Mouse (Mus musculus) CH12.LX (cell line): ENCODE results near the gene Tmtc1. TPM values are rescaled to one million over a fixed set of nuclear protein-coding genes. Genes with fewer than 3 reads are reported as not detected.

Experiments used
- DNase-seq: peaks from one replicate; pipeline ENCODE4 v3.0.0-alpha.2; 2013; ENCODE audit errors: extremely low read depth
- H3K27ac ChIP-seq: 2 replicates; pipeline ENCODE4 v1.5.1; 2012; ENCODE audit warnings: low read depth, mild to moderate bottlenecking, control low read depth, moderate library complexity; ENCODE audit not compliant: insufficient read depth
- H3K27me3 ChIP-seq: replicated peaks from 2 replicates; pipeline ENCODE3; 2012; ENCODE audit warnings: inconsistent platforms
- H3K36me3 ChIP-seq, 2 experiments: replicated peaks in 1 of 2; 2 replicates each; pipeline versions ENCODE3 to v1.6.1; 2012; ENCODE audit warnings: inconsistent platforms in 1 of 2, low read length in 1 of 2, mild to moderate bottlenecking in 1 of 2, mixed read lengths in 1 of 2, moderate library complexity in 1 of 2; ENCODE audit not compliant: control insufficient read depth in 1 of 2, insufficient read depth in 1 of 2
- H3K4me1 ChIP-seq, 2 experiments: 2 replicates each; pipeline ENCODE4 v1.6.1; 2012; ENCODE audit warnings: inconsistent platforms in 1 of 2, moderate library complexity in 1 of 2; ENCODE audit not compliant: insufficient read depth in 2 of 2, control insufficient read depth in 1 of 2
- H3K4me2 ChIP-seq: 2 replicates; pipeline ENCODE4 v1.6.1; 2012; ENCODE audit warnings: low read depth, mild to moderate bottlenecking, control low read depth; ENCODE audit not compliant: poor library complexity, insufficient read depth, severe bottlenecking
- H3K4me3 ChIP-seq, 3 experiments: fragments of 150-350 bp in 1 of 3; sonication (generic) in 1 of 3; replicated peaks in 1 of 3; 2 replicates each; pipeline versions ENCODE3 to v1.5.1; 2011 to 2012; ENCODE audit warnings: low read depth in 2 of 3, low read length in 2 of 3, mild to moderate bottlenecking in 2 of 3, moderate library complexity in 2 of 3, control low read depth in 1 of 3, improper control_type of control experiment in 1 of 3, inconsistent platforms in 1 of 3, mixed read lengths in 1 of 3; ENCODE audit not compliant: poor library complexity in 1 of 3
- H3K79me2 ChIP-seq: replicated peaks from 2 replicates; pipeline ENCODE4 v1.6.1; 2012; ENCODE audit warnings: mild to moderate bottlenecking, moderate library complexity; ENCODE audit not compliant: control insufficient read depth, poor library complexity, insufficient read depth, severe bottlenecking; ENCODE audit errors: extremely low read depth
- H3K9ac ChIP-seq: 2 replicates; pipeline ENCODE4 v1.6.1; 2012; ENCODE audit warnings: low read depth, mild to moderate bottlenecking, control low read depth, moderate library complexity; ENCODE audit not compliant: insufficient read depth
- H3K9me3 ChIP-seq: replicated peaks from 2 replicates; pipeline ENCODE3; 2012; ENCODE audit warnings: low read length, inconsistent platforms, mixed read lengths
- CHD2 ChIP-seq: IDR thresholded peaks from 2 replicates; pipeline ENCODE4 v1.6.1; 2011; ENCODE audit warnings: low read length, improper control_type of control experiment
- CTCF ChIP-seq, 2 experiments: IDR thresholded peaks in 1 of 2; conservative IDR thresholded peaks in 1 of 2; 2 replicates each; pipeline ENCODE4 v1.5.1; 2011 to 2012; ENCODE audit warnings: low read depth in 2 of 2, low read length in 2 of 2, improper control_type of control experiment in 1 of 2, inconsistent platforms in 1 of 2, mild to moderate bottlenecking in 1 of 2, moderate library complexity in 1 of 2
- E2F4 ChIP-seq: IDR thresholded peaks from 2 replicates; pipeline ENCODE4 v1.6.1; 2011; ENCODE audit warnings: low read depth, low read length, improper control_type of control experiment; ENCODE audit not compliant: insufficient replicate concordance
- EP300 ChIP-seq: IDR thresholded peaks from 2 replicates; pipeline ENCODE4 v1.6.1; 2011; ENCODE audit warnings: low read length, improper control_type of control experiment
- GABPA ChIP-seq: IDR thresholded peaks from 2 replicates; pipeline ENCODE4 v1.6.1; 2012; ENCODE audit warnings: low read depth, low read length, improper control_type of control experiment, inconsistent platforms; ENCODE audit not compliant: insufficient replicate concordance
- JUN ChIP-seq: IDR thresholded peaks from 2 replicates; pipeline ENCODE4 v1.6.1; 2011; ENCODE audit warnings: low read depth, mild to moderate bottlenecking, low read length, improper control_type of control experiment, moderate library complexity; ENCODE audit not compliant: insufficient read depth
- JUND ChIP-seq: conservative IDR thresholded peaks from 2 replicates; pipeline ENCODE4 v1.6.1; 2011; ENCODE audit warnings: low read depth, low read length, improper control_type of control experiment
- KAT2A ChIP-seq: IDR thresholded peaks from 2 replicates; pipeline ENCODE4 v1.6.1; 2012; ENCODE audit warnings: low read length, improper control_type of control experiment, inconsistent platforms; ENCODE audit not compliant: insufficient replicate concordance
- MAX ChIP-seq: IDR thresholded peaks from 2 replicates; pipeline ENCODE4 v1.6.1; 2011; ENCODE audit warnings: low read length, improper control_type of control experiment
- MXI1 ChIP-seq: IDR thresholded peaks from 2 replicates; pipeline ENCODE4 v1.6.1; 2011; ENCODE audit warnings: mild to moderate bottlenecking, low read depth, low read length, improper control_type of control experiment
- NELFE ChIP-seq: IDR thresholded peaks from 2 replicates; pipeline ENCODE4 v1.6.1; 2011; ENCODE audit warnings: low read depth, low read length, improper control_type of control experiment
- NRF1 ChIP-seq: IDR thresholded peaks from 2 replicates; pipeline ENCODE4 v1.6.1; 2014; ENCODE audit warnings: low read depth, mild to moderate bottlenecking, inconsistent platforms, low read length, improper control_type of control experiment, moderate library complexity
- RAD21 ChIP-seq: IDR thresholded peaks from 2 replicates; pipeline ENCODE4 v1.6.1; 2011; ENCODE audit warnings: low read depth, mild to moderate bottlenecking, low read length, improper control_type of control experiment, moderate library complexity
- RCOR1 ChIP-seq: conservative IDR thresholded peaks from 2 replicates; pipeline ENCODE4 v1.6.1; 2012; ENCODE audit warnings: low read depth, mild to moderate bottlenecking, inconsistent platforms, low read length, improper control_type of control experiment
- SMC3 ChIP-seq: IDR thresholded peaks from 2 replicates; pipeline ENCODE4 v1.6.1; 2011; ENCODE audit warnings: low read depth, low read length, improper control_type of control experiment
- ZC3H11A ChIP-seq: IDR thresholded peaks from 2 replicates; pipeline ENCODE4 v1.6.1; 2012; ENCODE audit warnings: low read depth, mild to moderate bottlenecking, inconsistent platforms, low read length, improper control_type of control experiment
- ZKSCAN1 ChIP-seq: IDR thresholded peaks from 2 replicates; pipeline ENCODE4 v1.6.1; 2012; ENCODE audit warnings: low read depth, inconsistent platforms, low read length, improper control_type of control experiment, borderline replicate concordance
- dilution Hi-C: fragments of 300-500 bp; cut with MboI; formaldehyde crosslinking; loops from 2 replicates; pipeline ENCODE4 v1.14.3; 2020; ENCODE audit warnings: low sequenced_read_pairs; ENCODE audit not compliant: extremely low pct_unique_long_range_greater_than_20kb, extremely low pct_ligation_motif_present
- in situ Hi-C: fragments of 300-500 bp; cut with MboI; formaldehyde crosslinking; loops from 3 replicates; pipeline ENCODE4 v1.14.3; 2019; ENCODE audit warnings: low sequenced_read_pairs, low pct_ligation_motif_present, low pct_unique_long_range_greater_than_20kb, mixed read lengths
- polyA plus RNA-seq: library from polyadenylated mRNA; unstranded; fragments of >175 nt; gene quantifications from 2 replicates; pipeline ENCODE4 v1.2.1, GENCODE M21; 2012; ENCODE audit warnings: low read depth; ENCODE audit not compliant: insufficient read length
- total RNA-seq, 2 experiments: library from RNA; depleted of rRNA; stranded (reverse); fragments of 300-350 nt in 1 of 2; fragments of >200 nt in 1 of 2; gene quantifications; 2 replicates each; pipeline ENCODE4 v1.2.3; 2012 to 2014

Gene Tmtc1
- total and polyA plus RNA-seq, 3 experiments: 0.03 to 0.13 (median 0.04) TPM

- in situ Hi-C loops: no loop called here
- dilution Hi-C loops: no loop called here
- no peak overlapping the region for H3K4me3 ChIP-seq
Measured at GRCm38 (mm10) chr6:148242304-148242703, 201.9 kb downstream of the Tmtc1 start.

GRCm38 (mm10) chr6:148241685-148242084 lies 202.5 kb downstream of the Tmtc1 start:
- H3K27ac ChIP-seq: no peak overlapping the region
- no peak for TF ChIP-seq E2F4
- TF ChIP-seq ZC3H11A: no peak
- TF ChIP-seq CTCF (conservative IDR thresholded peaks at IDR 0.05 in 1 of 2, IDR thresholded peaks at IDR 0.05 in 1 of 2; ENCODE audit: low read depth in 2 of 2, low read length in 2 of 2): no peak
- TF ChIP-seq, all 38 proteins: peak for 0
- Histone ChIP-seq H3K4me3 (no peak overlapping the region), H3K9me3 (no peaks in the 10 kb centered on the region), H3K4me2 (no peak overlapping the region), H3K27me3 (no peaks in the 10 kb centered on the region), H3K4me1 (peaks cover 0 to 13% of the 10 kb centered on the region in 2 experiments; a peak in 2 of 4 replicates), H3K9ac (no peak overlapping the region), H3K79me2 (no peaks in the 10 kb centered on the region), H3K36me3 (no peaks in the 10 kb centered on the region)
- in situ Hi-C loops (no loop called here), dilution Hi-C loops (no loop called here)
- no peak for DNase-seq

More at GRCm38 (mm10) chr6:148242304-148242703, 201.9 kb downstream of the Tmtc1 start:
- H3K4me2 ChIP-seq: no peak overlapping the region
- no peaks in the 10 kb centered on the region for H3K36me3 ChIP-seq
- H3K27me3 ChIP-seq: no peaks in the 10 kb centered on the region
- DNase-seq: no peak
- peaks cover 0 to 14% of the 10 kb centered on the region in 2 experiments; a peak in 2 of 4 replicates for H3K4me1 ChIP-seq
- no peaks in the 10 kb centered on the region for H3K79me2 ChIP-seq
- H3K27ac ChIP-seq: no peak overlapping the region
- no peaks in the 10 kb centered on the region for H3K9me3 ChIP-seq
- peak; percentile 15 for TF ChIP-seq RAD21
- TF ChIP-seq CTCF (conservative IDR thresholded peaks at IDR 0.05 in 1 of 2, IDR thresholded peaks at IDR 0.05 in 1 of 2; ENCODE audit: low read depth in 2 of 2, low read length in 2 of 2): peak; percentile 41 to 51; a peak in 3 of 4 replicates
- TF ChIP-seq JUN: no peak
- TF ChIP-seq SMC3: peak; percentile 31; the same call in 1 of the 2 replicates
- H3K9ac ChIP-seq: no peak overlapping the region

GRCm38 (mm10) chr6:148239311-148239710 lies 204.9 kb downstream of the Tmtc1 start:
- no peak overlapping the region for H3K9ac ChIP-seq
- no peaks in the 10 kb centered on the region for H3K4me1 ChIP-seq
- H3K4me2 ChIP-seq: no peak overlapping the region
- DNase-seq: no peak
- in situ Hi-C loops (no loop called here), dilution Hi-C loops (no loop called here)
- no peak overlapping the region for H3K27ac ChIP-seq
- no peak for TF ChIP-seq EP300
- TF ChIP-seq NRF1: no peak
- TF ChIP-seq CHD2: no peak
- TF ChIP-seq MXI1: no peak
- TF ChIP-seq ZKSCAN1: no peak
- no peak for TF ChIP-seq MAX
- TF ChIP-seq GABPA: no peak
- no peak for TF ChIP-seq JUND
- TF ChIP-seq RAD21: no peak
- TF ChIP-seq KAT2A: no peak
- no peak for TF ChIP-seq NELFE
- no peak for TF ChIP-seq JUN
- TF ChIP-seq RCOR1: no peak
- no peak overlapping the region for H3K4me3 ChIP-seq
- H3K36me3 ChIP-seq: no peaks in the 10 kb centered on the region
- no peaks in the 10 kb centered on the region for H3K27me3 ChIP-seq
- no peaks in the 10 kb centered on the region for H3K9me3 ChIP-seq
- no peaks in the 10 kb centered on the region for H3K79me2 ChIP-seq
